Mouse (Mus musculus): ENCODE measurements at regions not wholly inside any gene's neighbourhood (a gene's known extent, or its start where the extent isn't known, plus 50 kb on each side); places are given as distances from the start of the nearest gene placed in this dataset.
A peak's percentile ranks its signal among the peaks of the same experiment; 100 is the strongest.

DNA sequence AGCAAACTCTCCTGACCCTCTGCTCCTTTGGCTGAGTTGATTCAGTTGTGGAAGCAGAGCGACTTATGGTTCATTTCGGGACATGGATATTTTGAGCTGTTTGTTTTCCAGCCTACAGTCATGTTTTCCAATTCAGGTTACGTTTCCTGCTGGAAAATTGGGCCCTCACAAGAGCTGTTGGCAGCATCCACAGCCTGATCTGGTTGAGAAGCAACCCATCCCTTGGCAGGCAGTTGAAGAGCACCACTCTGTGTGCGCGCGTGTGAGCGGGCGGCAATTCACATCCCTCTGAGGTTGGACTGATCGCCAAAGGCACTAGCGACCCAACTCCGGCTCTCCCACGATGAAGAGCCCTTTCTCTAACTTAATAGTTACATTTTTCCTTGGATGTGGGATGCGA is 457.1 kb downstream of the Tmem38b start:
- WGBS, result 96% methylated on average over 13 of the region's 13 CpGs

DNA sequence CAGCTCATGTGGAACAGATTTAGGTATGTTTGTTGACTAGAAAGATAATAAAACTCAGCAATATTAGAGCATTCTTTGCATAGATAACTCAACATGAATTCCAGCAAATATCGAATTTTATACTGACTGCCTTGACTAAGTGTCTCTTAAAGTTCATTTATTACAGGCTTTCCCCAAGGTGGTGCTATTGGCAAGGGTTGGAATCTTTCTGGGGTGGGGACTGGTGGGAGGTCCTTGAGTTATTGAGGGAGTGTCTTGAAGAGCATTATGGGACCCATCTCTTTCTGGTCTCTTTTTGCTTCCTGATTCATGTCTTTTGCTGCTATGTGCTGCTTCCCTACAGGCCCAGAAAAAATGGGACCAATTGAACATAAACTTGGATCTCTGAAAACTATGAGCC is 488.0 kb downstream of the Tmem38b start:
- H3K4me1 ChIP-seq (replicated peaks), result no peaks in the 10 kb centered on the region
- 81% methylated on average over 1 of the region's 1 CpGs for WGBS
- H3K27ac ChIP-seq, result no peak overlapping the region
- no peaks in the 10 kb centered on the region for H3K27me3 ChIP-seq (ENCODE audit: insufficient read depth, poor library complexity, severe bottlenecking)
- no peaks in the 10 kb centered on the region for H3K9me3 ChIP-seq
- no peak overlapping the region for H3K4me3 ChIP-seq
- H3K36me3 ChIP-seq, result no peaks in the 10 kb centered on the region
- DNase-seq (ENCODE audit: low spot score), result no peak

More for the DNA sequence above, 457.1 kb downstream of the Tmem38b start:
- no peak for DNase-seq (ENCODE audit: low spot score)
- no peaks in the 10 kb centered on the region for H3K9me3 ChIP-seq
- H3K27me3 ChIP-seq (ENCODE audit: insufficient read depth, poor library complexity, severe bottlenecking), result no peaks in the 10 kb centered on the region
- H3K27ac ChIP-seq, result no peak overlapping the region
- no peak overlapping the region for H3K4me3 ChIP-seq
- H3K36me3 ChIP-seq, result no peaks in the 10 kb centered on the region
- H3K4me1 ChIP-seq (replicated peaks), result no peaks in the 10 kb centered on the region

DNA sequence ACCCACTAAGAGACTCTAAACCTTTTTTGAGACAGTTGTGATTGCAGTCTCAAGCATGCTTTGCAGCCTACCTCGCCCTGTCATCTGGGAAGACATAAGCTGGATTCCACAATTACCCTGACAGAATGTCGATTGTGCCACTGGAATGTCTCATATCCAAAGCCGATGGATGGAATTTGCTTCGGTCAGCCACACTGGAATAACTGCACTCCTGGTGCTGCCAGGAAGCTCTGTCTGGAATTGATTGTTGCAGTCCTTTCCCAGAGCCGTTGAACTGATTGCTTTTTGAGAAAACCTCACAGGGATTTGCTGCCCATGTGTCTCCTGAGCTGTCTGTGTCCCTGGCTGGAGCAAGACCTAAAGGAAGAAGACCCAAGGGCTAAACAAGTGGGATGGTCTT is 499.0 kb downstream of the Tmem38b start:
- no peaks in the 10 kb centered on the region for H3K27me3 ChIP-seq (ENCODE audit: insufficient read depth, poor library complexity, severe bottlenecking)
- peak overlapping the region; percentile 67; the same call in 1 of the 2 replicates for H3K27ac ChIP-seq
- WGBS, result 62% methylated on average over 5 of the region's 5 CpGs
- no peak overlapping the region for H3K4me3 ChIP-seq
- peaks cover 23% of the 10 kb centered on the region for H3K4me1 ChIP-seq (replicated peaks)
- no peaks in the 10 kb centered on the region for H3K9me3 ChIP-seq
- DNase-seq (ENCODE audit: low spot score), result peak; percentile 12
- no peaks in the 10 kb centered on the region for H3K36me3 ChIP-seq

- WGBS, result 84% methylated on average over 5 of the region's 5 CpGs
- Histone ChIP-seq H3K36me3 (no peaks in the 10 kb centered on the region), H3K27me3 (ENCODE audit: insufficient read depth, poor library complexity, severe bottlenecking) (no peaks in the 10 kb centered on the region), H3K4me3 (no peak overlapping the region), H3K4me1 (replicated peaks) (peaks cover 39% of the 10 kb centered on the region), H3K27ac (peak overlapping the region; percentile 50; the same call in 1 of the 2 replicates), H3K9me3 (no peaks in the 10 kb centered on the region)
- DNase-seq (ENCODE audit: low spot score), result no peak
Observed at GRCm38 (mm10) chr4:54328273-54328672, 502.4 kb downstream of the Tmem38b start.

DNA sequence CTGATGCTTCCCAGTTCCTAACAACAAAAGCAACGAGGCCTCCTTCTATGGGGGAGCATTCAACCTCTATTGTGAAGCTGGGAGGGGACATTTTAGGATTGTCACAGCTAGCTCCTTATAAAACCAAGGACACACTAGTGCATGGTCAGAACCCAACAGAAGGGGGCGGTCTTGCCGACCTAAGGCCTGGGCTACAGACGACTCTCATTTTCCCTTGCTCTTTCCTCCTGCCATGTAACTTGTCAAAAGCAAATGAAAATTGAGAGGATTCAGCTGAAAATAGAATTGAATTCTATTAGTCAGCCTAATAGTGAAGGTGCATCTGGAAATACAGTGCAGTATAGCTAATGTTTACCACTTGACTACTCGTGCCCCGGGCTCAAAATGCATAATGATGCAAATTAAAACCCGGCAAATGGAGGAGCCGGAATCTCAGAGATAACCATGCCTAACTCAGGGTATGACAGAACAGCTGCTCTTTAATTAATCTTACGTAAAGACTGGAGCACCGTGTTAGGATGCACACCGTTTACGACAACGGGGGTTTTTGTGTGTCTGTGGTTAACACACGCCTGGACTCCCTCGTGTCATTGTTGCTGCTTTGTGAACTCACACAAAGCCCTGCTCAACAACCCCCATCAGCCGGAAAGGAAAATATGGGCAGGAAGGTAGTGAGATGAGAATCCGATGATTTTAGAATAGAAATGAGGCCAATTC is 503.0 kb downstream of the Tmem38b start:
- no peak overlapping the region for H3K4me3 ChIP-seq
- WGBS, result 73% methylated on average over 17 of the region's 17 CpGs
- H3K36me3 ChIP-seq, result no peaks in the 10 kb centered on the region
- peaks cover 43% of the 10 kb centered on the region for H3K4me1 ChIP-seq (replicated peaks)
- peak; percentile 40 for DNase-seq (ENCODE audit: low spot score)
- peak overlapping the region; percentile 56; the same call in 1 of the 2 replicates for H3K27ac ChIP-seq
- H3K9me3 ChIP-seq, result no peaks in the 10 kb centered on the region
- H3K27me3 ChIP-seq (ENCODE audit: insufficient read depth, poor library complexity, severe bottlenecking), result no peaks in the 10 kb centered on the region

- Histone ChIP-seq H3K27ac (no peak overlapping the region), H3K4me1 (replicated peaks) (peaks cover 35% of the 10 kb centered on the region), H3K4me3 (no peak overlapping the region), H3K9me3 (no peaks in the 10 kb centered on the region), H3K27me3 (ENCODE audit: insufficient read depth, poor library complexity, severe bottlenecking) (no peaks in the 10 kb centered on the region), H3K36me3 (no peaks in the 10 kb centered on the region)
- no peak for DNase-seq (ENCODE audit: low spot score)
- 79% methylated on average over 3 of the region's 3 CpGs for WGBS
Observed at GRCm38 (mm10) chr4:54330686-54331085, 504.8 kb downstream of the Tmem38b start.

DNA sequence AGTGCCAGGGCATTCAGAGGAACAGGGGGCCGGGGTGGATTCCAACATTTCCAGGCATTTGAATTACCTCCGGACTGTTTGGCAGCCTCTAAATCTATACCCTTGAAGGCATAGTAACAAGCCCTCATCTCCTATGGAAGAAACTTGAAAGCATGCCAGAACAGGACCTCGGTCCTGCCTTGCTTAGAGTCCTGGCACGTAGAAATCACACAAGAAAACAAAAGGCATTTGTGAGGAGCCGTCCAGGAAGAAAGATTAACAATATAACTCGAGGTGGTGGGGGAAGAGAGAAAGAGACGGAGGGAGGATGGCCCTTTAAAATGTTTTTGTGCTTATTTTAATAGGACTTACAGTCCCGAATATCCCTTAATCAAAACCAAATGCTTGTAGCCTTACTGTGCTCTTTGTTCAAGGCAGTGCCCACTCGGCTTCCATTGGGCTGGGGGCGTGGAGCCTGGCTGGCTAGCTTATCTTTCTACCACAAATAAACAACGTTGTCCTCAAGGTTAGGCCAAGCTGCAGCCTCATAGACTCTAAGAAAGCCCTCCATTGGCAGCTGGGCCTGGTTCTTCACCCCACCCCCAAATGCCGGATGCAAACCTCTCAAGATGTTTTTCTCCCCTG is 505.9 kb downstream of the Tmem38b start:
- Histone ChIP-seq H3K9me3 (no peaks in the 10 kb centered on the region), H3K27ac (peak overlapping the region; percentile 79), H3K36me3 (no peaks in the 10 kb centered on the region), H3K27me3 (ENCODE audit: insufficient read depth, poor library complexity, severe bottlenecking) (no peaks in the 10 kb centered on the region), H3K4me1 (replicated peaks) (peaks cover 35% of the 10 kb centered on the region), H3K4me3 (no peak overlapping the region)
- WGBS, result 46% methylated on average over 12 of the region's 12 CpGs
- DNase-seq (ENCODE audit: low spot score), result peak; percentile 40

DNA sequence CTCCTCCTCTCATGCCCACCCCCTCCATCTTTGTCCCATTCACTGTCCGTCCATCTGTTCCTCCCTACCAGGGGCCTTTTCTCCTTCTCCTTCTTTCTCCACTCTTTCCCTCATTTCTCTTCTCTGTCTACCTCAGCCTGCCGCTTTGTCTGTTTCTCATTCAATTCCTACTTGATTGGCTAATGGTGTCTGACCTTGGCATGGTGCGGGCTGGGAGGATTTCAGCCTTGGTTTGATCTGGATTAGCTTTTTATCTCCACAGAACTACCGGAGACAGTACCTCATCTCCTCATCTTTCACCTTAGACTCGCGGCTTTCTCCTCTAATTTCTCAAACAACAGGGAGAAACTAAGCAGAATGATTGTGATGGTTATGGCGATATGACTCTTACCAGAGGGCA is 506.4 kb downstream of the Tmem38b start:
- no peaks in the 10 kb centered on the region for H3K9me3 ChIP-seq
- no peaks in the 10 kb centered on the region for H3K27me3 ChIP-seq (ENCODE audit: insufficient read depth, poor library complexity, severe bottlenecking)
- peaks cover 35% of the 10 kb centered on the region for H3K4me1 ChIP-seq (replicated peaks)
- peak overlapping the region; percentile 79 for H3K27ac ChIP-seq
- 85% methylated on average over 7 of the region's 7 CpGs for WGBS
- no peaks in the 10 kb centered on the region for H3K36me3 ChIP-seq
- no peak for DNase-seq (ENCODE audit: low spot score)
- H3K4me3 ChIP-seq, result no peak overlapping the region

GRCm38 (mm10) chr4:54338556-54338955 is 512.7 kb downstream of the Tmem38b start:
- Histone ChIP-seq H3K4me3 (no peak overlapping the region), H3K4me1 (replicated peaks) (0 out of 2 replicates have a peak, but pooled peaks cover 2% of the 10 kb centered on the region), H3K27me3 (ENCODE audit: insufficient read depth, poor library complexity, severe bottlenecking) (no peaks in the 10 kb centered on the region), H3K27ac (no peak overlapping the region), H3K36me3 (no peaks in the 10 kb centered on the region), H3K9me3 (no peaks in the 10 kb centered on the region)
- 60% methylated on average over 1 of the region's 1 CpGs for WGBS
- no peak for DNase-seq (ENCODE audit: low spot score)

GRCm38 (mm10) chr4:54340106-54340505 is 514.3 kb downstream of the Tmem38b start:
- no peaks in the 10 kb centered on the region for H3K27me3 ChIP-seq (ENCODE audit: insufficient read depth, poor library complexity, severe bottlenecking)
- no peaks in the 10 kb centered on the region for H3K9me3 ChIP-seq
- H3K36me3 ChIP-seq, result no peaks in the 10 kb centered on the region
- no peak overlapping the region for H3K27ac ChIP-seq
- H3K4me3 ChIP-seq, result no peak overlapping the region
- no peaks in the 10 kb centered on the region for H3K4me1 ChIP-seq (replicated peaks)
- WGBS, result 93% methylated on average over 1 of the region's 1 CpGs
- DNase-seq (ENCODE audit: low spot score), result no peak

DNA sequence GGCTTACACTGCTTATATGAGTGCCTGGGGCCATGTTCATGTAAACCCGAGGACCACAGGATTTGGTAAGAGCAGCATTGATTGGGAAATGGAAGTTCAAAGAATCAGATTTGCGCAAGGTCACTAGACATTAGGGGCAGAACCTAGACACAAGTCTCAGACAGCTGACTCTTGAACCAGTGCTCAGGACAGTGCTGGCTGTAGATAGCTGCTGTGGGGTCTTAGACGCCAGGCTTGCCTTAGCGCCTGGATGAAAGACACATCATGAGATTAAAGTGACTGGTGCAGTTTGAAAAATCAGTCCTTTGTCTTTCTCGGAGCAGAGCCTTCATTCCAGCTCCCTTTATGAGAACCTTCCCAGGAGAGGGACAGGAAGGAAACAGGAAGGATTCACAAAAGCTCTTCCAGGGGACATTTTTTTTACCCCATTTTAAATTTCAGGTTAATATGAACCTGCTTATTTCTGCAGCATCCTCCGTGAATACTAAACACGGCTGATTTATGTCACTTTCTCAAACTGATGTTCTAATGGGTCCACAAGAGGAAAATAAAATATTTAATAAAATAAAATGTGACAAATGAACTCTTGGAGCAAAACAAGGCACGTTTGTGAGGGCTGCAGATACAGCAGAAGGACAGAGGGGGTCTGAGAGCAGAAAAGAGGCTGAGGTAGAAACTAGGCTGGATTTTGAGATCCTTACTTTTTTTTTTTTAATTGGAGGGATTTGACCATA is 528.0 kb downstream of the Tmem38b start:
- Histone ChIP-seq H3K27me3 (ENCODE audit: insufficient read depth, poor library complexity, severe bottlenecking) (no peaks in the 10 kb centered on the region), H3K27ac (peak overlapping the region; percentile 78), H3K36me3 (no peaks in the 10 kb centered on the region), H3K4me1 (replicated peaks) (peaks cover 13% of the 10 kb centered on the region), H3K9me3 (no peaks in the 10 kb centered on the region), H3K4me3 (no peak overlapping the region)
- 70% methylated on average over 8 of the region's 8 CpGs for WGBS
- DNase-seq (ENCODE audit: low spot score), result no peak

- Histone ChIP-seq H3K36me3 (no peaks in the 10 kb centered on the region), H3K9me3 (no peaks in the 10 kb centered on the region), H3K27ac (peak overlapping the region; percentile 78), H3K27me3 (ENCODE audit: insufficient read depth, poor library complexity, severe bottlenecking) (no peaks in the 10 kb centered on the region), H3K4me1 (replicated peaks) (peaks cover 13% of the 10 kb centered on the region), H3K4me3 (no peak overlapping the region)
- 43% methylated on average over 4 of the region's 4 CpGs for WGBS
- peak; percentile 32 for DNase-seq (ENCODE audit: low spot score)
Observed at GRCm38 (mm10) chr4:54354391-54354726, 528.5 kb downstream of the Tmem38b start.

DNA sequence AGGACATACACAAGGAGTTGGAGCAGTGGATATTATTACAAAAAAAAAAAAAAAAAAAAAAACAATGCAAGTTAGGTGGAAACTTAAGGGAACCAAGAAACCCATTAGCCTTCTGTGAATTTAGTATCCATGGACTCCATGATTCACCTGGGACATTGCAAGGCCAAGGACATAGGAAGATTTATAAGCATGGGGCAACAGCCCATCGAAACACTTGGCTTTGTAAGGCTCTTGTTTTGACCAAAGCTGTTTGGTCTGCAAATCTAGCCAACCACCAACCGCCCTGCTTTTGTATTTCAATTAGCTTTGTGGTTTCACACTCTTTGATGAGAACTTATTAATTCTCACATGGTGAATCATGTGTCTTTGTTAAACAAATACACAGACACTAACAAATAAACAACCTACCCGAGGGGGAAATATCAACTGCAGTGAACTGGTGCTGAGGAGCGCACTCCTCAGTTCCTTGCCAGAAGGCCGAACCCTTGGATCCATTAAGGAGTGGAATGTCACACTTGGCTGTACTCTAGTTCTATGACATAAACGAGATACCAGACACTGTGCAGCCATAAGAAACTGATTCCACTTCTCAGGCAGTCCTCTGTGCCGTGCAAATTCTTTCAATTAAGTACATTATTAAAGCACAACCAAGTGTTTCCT is 529.7 kb downstream of the Tmem38b start:
- no peaks in the 10 kb centered on the region for H3K27me3 ChIP-seq (ENCODE audit: insufficient read depth, poor library complexity, severe bottlenecking)
- H3K4me3 ChIP-seq, result no peak overlapping the region
- 83% methylated on average over 7 of the region's 7 CpGs for WGBS
- DNase-seq (ENCODE audit: low spot score), result no peak
- no peaks in the 10 kb centered on the region for H3K36me3 ChIP-seq
- H3K9me3 ChIP-seq, result no peaks in the 10 kb centered on the region
- peaks cover 13% of the 10 kb centered on the region for H3K4me1 ChIP-seq (replicated peaks)
- no peak overlapping the region for H3K27ac ChIP-seq
